Mouse (Mus musculus) limb, embryonic 11.5 days (tissue): ENCODE results near the gene Dhx38. TPM values are rescaled to one million over a fixed set of nuclear protein-coding genes. Genes with fewer than 3 reads are reported as not detected.

Source experiments
- ATAC-seq: fragments of 200-750 bp; cut with Nextera tagmentation; 2 replicates; pipeline ENCODE4 v1.8.0; 2017; ENCODE audit warnings: low read depth; ENCODE audit not compliant: insufficient number of reproducible peaks, low FRiP score, low TSS enrichment
- DNase-seq: peaks from one replicate; pipeline ENCODE4 v3.0.0-alpha.2; 2015; ENCODE audit warnings: low spot score
- H3K27ac ChIP-seq: fragments of 300-500 bp; sonication (generic); replicated peaks from 2 replicates; pipeline ENCODE4 v1.5.1; 2014; ENCODE audit warnings: low read depth, mild to moderate bottlenecking, low read length
- H3K27me3 ChIP-seq: fragments of 300-500 bp; sonication (generic); 2 replicates; pipeline ENCODE4 v1.6.1; 2014; ENCODE audit warnings: mild to moderate bottlenecking, low read length, mixed read lengths; ENCODE audit not compliant: control insufficient read depth, insufficient read depth
- H3K36me3 ChIP-seq: fragments of 300-500 bp; sonication (generic); 2 replicates; pipeline ENCODE4 v1.6.1; 2014; ENCODE audit warnings: mild to moderate bottlenecking, low read length, moderate library complexity, mixed read lengths; ENCODE audit not compliant: control insufficient read depth, insufficient read depth
- H3K4me1 ChIP-seq: fragments of 300-500 bp; sonication (generic); 2 replicates; pipeline ENCODE4 v1.6.1; 2014; ENCODE audit warnings: low read length, mixed read lengths; ENCODE audit not compliant: control insufficient read depth, insufficient read depth
- H3K4me2 ChIP-seq: fragments of 300-500 bp; sonication (generic); 2 replicates; pipeline ENCODE4 v1.6.1; 2014; ENCODE audit warnings: low read depth, mild to moderate bottlenecking, moderate library complexity; ENCODE audit not compliant: severe bottlenecking
- H3K4me3 ChIP-seq: fragments of 300-500 bp; sonication (generic); 2 replicates; pipeline ENCODE4 v1.5.1; 2014; ENCODE audit warnings: low read depth, low read length
- H3K9ac ChIP-seq: fragments of 300-500 bp; sonication (generic); 2 replicates; pipeline ENCODE4 v1.6.1; 2014; ENCODE audit warnings: mild to moderate bottlenecking, low read length
- H3K9me3 ChIP-seq: fragments of 300-500 bp; sonication (generic); 2 replicates; pipeline ENCODE4 v1.6.1; 2016; ENCODE audit warnings: low read length; ENCODE audit not compliant: control insufficient read depth
- whole genome bisulfite sequencing: fragments of 180-500 bp; shearing (Covaris S2); extraction: QIAGEN DNeasy Blood & Tissue Kit; methylation state at CpG from one replicate; pipeline ENCODE4 v1.1.7; 2014; 5-methylcytosine and 5-hydroxymethylcytosine counted together
- polyA plus RNA-seq: library from polyadenylated mRNA; unstranded; fragments of >200 nt; fragmentation: Nextera tagmentation; extraction: Ambion mirVana; gene quantifications from 2 replicates; pipeline ENCODE4 v1.2.1, GENCODE M21; 2014

Gene Dhx38
- 28.7 and 29.3 TPM in 2 replicates for polyA plus RNA-seq

- ATAC-seq (peak; percentile 99), DNase-seq (peak; percentile 97)
- peak within 1 kb of the TSS; percentile 77 for H3K4me3 ChIP-seq
- no peaks in the 10 kb centered on the region for H3K9me3 ChIP-seq
- H3K36me3 ChIP-seq, result peaks cover 7% of the 10 kb centered on the region
- peak within 1 kb of the TSS; percentile 74 for H3K4me2 ChIP-seq
- H3K4me1 ChIP-seq, result peaks cover 3% of the 10 kb centered on the region; the same call in 1 of the 2 replicates
- peak within 1 kb of the TSS; percentile 96 for H3K9ac ChIP-seq
- peak within 1 kb of the TSS; percentile 78; the same call in 1 of the 2 replicates for H3K27ac ChIP-seq
- under 1% methylated on average over 52 of the region's 52 CpGs for WGBS
- H3K27me3 ChIP-seq, result no peaks in the 10 kb centered on the region
These were observed at the start of gene Dhx38, which contains the start of gene Txnl4b for GRCm38 (mm10) chr8:109565498-109566333. Gene Dhx38 (minus strand): TSS chr8:109565861. Gene Txnl4b (plus strand): TSS chr8:109565892.

DNA sequence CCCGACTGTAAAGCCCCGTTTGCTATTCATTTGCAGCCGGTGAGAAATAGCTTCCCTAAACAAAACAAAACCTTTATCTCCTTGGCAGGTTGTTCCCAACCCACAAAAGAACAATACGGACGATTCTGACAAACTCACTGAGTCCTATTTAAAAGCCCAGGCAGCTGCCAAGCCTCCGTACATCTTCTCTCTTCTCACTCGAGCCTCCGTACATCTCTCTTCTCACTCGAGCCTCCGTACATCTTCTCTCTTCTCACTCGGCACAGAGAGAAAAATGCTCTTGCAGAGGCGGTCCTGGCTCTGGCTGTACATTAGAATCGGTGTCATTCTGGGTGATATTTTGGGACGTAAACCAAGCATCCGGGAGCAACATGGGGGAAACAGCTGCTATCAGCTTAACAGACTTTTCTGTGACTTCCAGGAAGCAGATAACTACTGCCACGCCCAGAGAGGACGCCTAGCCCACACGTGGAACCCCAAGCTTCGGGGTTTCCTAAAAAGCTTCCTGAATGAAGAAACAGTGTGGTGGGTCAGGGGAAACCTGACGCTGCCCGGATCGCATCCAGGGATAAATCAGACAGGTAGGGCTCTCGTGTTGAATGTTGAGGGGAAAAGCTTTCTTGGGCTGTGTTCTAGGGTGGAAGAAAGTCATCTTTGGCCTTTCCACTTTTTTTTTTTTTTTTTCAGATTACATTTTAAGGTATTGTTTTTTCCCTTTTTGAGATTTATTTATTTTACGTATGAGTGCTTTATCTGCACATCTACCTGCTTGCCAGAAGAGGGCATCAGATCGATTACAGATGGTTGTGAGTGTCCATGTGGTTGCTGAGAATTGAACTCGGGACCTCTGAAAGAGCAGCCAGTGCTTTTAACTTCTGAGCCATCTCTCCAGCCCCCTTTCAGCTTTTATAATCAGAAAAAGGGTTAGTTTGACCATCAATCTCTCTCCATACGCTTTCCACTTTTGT is 48.9 kb upstream of the Dhx38 start, which contains the start of gene Pkd1l3:
Gene Pkd1l3, plus strand, starts transcription at position 275 of the 968 bp plus-strand sequence.
- H3K4me3 ChIP-seq, result no peak within 1 kb of the TSS
- no peaks in the 10 kb centered on the region for H3K27me3 ChIP-seq

GRCm38 (mm10) chr8:109609153-109609502 is 43.5 kb upstream of the Dhx38 start:
- peak overlapping the region; percentile 73; the same call in 1 of the 2 replicates for H3K4me2 ChIP-seq
- ATAC-seq, result no peak

More for the DNA sequence above, 48.9 kb upstream of the Dhx38 start, which contains the start of gene Pkd1l3:
- ATAC-seq (no peak), DNase-seq (no peak)
- Histone ChIP-seq H3K9ac (no peak within 1 kb of the TSS), H3K36me3 (no peaks in the 10 kb centered on the region), H3K27ac (no peak within 1 kb of the TSS), H3K4me1 (no peaks in the 10 kb centered on the region), H3K9me3 (no peaks in the 10 kb centered on the region), H3K4me2 (no peak within 1 kb of the TSS)
- WGBS, result 65% methylated on average over 27 of the region's 27 CpGs

GRCm38 (mm10) chr8:109608271-109609152 is 42.9 kb upstream of the Dhx38 start, which contains the start of gene Dhodh:
Gene Dhodh (minus strand): TSS chr8:109608673.
- Histone ChIP-seq H3K27me3 (no peaks in the 10 kb centered on the region), H3K4me3 (peak within 1 kb of the TSS; percentile 46), H3K9me3 (no peaks in the 10 kb centered on the region), H3K36me3 (no peaks in the 10 kb centered on the region), H3K27ac (peak within 1 kb of the TSS; percentile 68), H3K9ac (peak within 1 kb of the TSS; percentile 76), H3K4me1 (peaks cover 5% of the 10 kb centered on the region), H3K4me2 (peak within 1 kb of the TSS; percentile 73)
- ATAC-seq, result peak; percentile 97
- under 1% methylated on average over 42 of the region's 42 CpGs for WGBS
- DNase-seq, result peak; percentile 96

More at GRCm38 (mm10) chr8:109609153-109609502, 43.5 kb upstream of the Dhx38 start:
- H3K4me1 ChIP-seq, result peaks cover 5% of the 10 kb centered on the region
- H3K36me3 ChIP-seq, result no peaks in the 10 kb centered on the region
- H3K4me3 ChIP-seq, result peak overlapping the region; percentile 46
- peak overlapping the region; percentile 68; the same call in 1 of the 2 replicates for H3K27ac ChIP-seq
- no peaks in the 10 kb centered on the region for H3K27me3 ChIP-seq
- no peaks in the 10 kb centered on the region for H3K9me3 ChIP-seq
- 24% methylated on average over 5 of the region's 5 CpGs for WGBS
- H3K9ac ChIP-seq, result peak overlapping the region; percentile 76
- DNase-seq, result no peak

DNA sequence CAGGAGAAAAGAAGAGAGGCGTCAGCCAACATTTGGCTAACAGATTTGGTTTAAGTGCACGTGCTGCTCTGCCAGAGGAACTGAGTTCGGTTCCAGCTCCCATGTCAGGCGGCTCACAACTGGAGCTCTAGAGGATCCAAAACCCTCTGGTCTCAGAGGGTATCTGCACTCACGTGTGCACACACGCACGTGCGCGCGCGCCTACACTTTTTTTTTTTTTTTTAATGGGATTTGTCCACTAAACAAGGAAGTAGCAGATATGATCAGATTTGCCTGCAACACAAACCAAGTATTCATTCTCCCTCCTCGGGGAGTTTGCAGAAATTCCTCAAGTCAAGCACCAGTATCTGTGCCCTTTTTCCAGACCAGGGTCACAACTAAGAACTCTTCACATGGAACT is 42.0 kb upstream of the Dhx38 start:
- Histone ChIP-seq H3K4me1 (peaks cover 5% of the 10 kb centered on the region), H3K4me3 (peak overlapping the region; percentile 46), H3K9ac (peak overlapping the region; percentile 76), H3K27ac (no peak overlapping the region), H3K4me2 (peak overlapping the region; percentile 73), H3K9me3 (no peaks in the 10 kb centered on the region), H3K27me3 (no peaks in the 10 kb centered on the region), H3K36me3 (no peaks in the 10 kb centered on the region)
- 14% methylated on average over 12 of the region's 12 CpGs for WGBS
- ATAC-seq, result no peak
- DNase-seq, result peak; percentile 34

GRCm38 (mm10) chr8:109606725-109607124 is 41.1 kb upstream of the Dhx38 start:
- Histone ChIP-seq H3K9ac (no peak overlapping the region), H3K4me3 (no peak overlapping the region), H3K27ac (no peak overlapping the region), H3K36me3 (no peaks in the 10 kb centered on the region), H3K4me1 (peaks cover 5% of the 10 kb centered on the region), H3K27me3 (no peaks in the 10 kb centered on the region), H3K4me2 (no peak overlapping the region), H3K9me3 (no peaks in the 10 kb centered on the region)
- no peak for ATAC-seq
- no peak for DNase-seq
- WGBS, result 80% methylated on average over 2 of the region's 2 CpGs

DNA sequence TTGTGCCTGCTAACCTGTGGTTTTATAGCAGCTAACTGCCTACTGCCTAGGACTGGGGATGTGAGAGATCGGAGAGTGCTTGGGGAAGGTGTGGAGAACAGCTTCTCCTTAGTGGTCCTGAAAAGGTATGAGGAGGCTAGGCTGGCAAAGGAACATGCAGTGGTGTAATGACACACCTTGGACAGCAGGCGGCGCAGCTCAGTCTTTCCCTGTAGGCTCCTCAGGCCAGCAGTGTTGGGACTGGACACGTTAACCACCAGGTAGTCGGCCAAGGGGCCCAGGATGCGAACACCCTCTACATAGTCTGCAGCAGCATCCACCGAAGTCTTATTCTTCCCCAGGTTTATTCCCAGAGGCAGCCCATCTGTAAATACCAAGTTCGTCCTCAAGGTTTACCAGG is 30.2 kb upstream of the Dhx38 start:
- Histone ChIP-seq H3K27me3 (no peaks in the 10 kb centered on the region), H3K36me3 (peaks cover 4% of the 10 kb centered on the region), H3K27ac (no peak overlapping the region), H3K4me2 (no peak overlapping the region), H3K4me3 (no peak overlapping the region), H3K9ac (no peak overlapping the region), H3K9me3 (no peaks in the 10 kb centered on the region), H3K4me1 (no peaks in the 10 kb centered on the region)
- 50% methylated on average over 8 of the region's 8 CpGs for WGBS
- no peak for ATAC-seq
- DNase-seq, result peak; percentile 82
